Mouse (Mus musculus) embryo, embryonic 11.5 days (tissue): ENCODE results near the gene Nkain2.

Experiments
- DNase-seq: peaks from one replicate; pipeline ENCODE4 v3.0.0-alpha.2; 2012; ENCODE audit warnings: low read depth, low spot score

Gene Nkain2

GRCm38 (mm10) chr10:32576559-32577275 is 313.5 kb downstream of the Nkain2 start:
- DNase-seq, result no peak

GRCm38 (mm10) chr10:32557673-32558072 is 332.6 kb downstream of the Nkain2 start:
- no peak for DNase-seq

GRCm38 (mm10) chr10:32536057-32536456 is 354.2 kb downstream of the Nkain2 start:
- no peak for DNase-seq

GRCm38 (mm10) chr10:32510821-32511220 is 379.4 kb downstream of the Nkain2 start:
- no peak for DNase-seq

- DNase-seq, result no peak
Observed at GRCm38 (mm10) chr10:32494591-32495182, 395.6 kb downstream of the Nkain2 start.

GRCm38 (mm10) chr10:32493600-32493999 is 396.7 kb downstream of the Nkain2 start:
- no peak for DNase-seq

GRCm38 (mm10) chr10:32462726-32463125 is 427.5 kb downstream of the Nkain2 start:
- DNase-seq, result no peak

- DNase-seq, result no peak
Observed at GRCm38 (mm10) chr10:32439932-32440519, 450.2 kb downstream of the Nkain2 start.

GRCm38 (mm10) chr10:32414228-32414627 is 476.0 kb downstream of the Nkain2 start:
- DNase-seq, result no peak

GRCm38 (mm10) chr10:32411331-32411730 is 478.9 kb downstream of the Nkain2 start:
- DNase-seq, result no peak

GRCm38 (mm10) chr10:32400961-32401360 is 489.3 kb downstream of the Nkain2 start:
- DNase-seq, result no peak

GRCm38 (mm10) chr10:32393859-32394521 is 496.3 kb downstream of the Nkain2 start:
- no peak for DNase-seq

- no peak for DNase-seq
Observed at GRCm38 (mm10) chr10:32393326-32393725, 496.9 kb downstream of the Nkain2 start.

- no peak for DNase-seq
Observed at GRCm38 (mm10) chr10:32312754-32313153, 577.5 kb downstream of the Nkain2 start.

GRCm38 (mm10) chr10:32301024-32301597 is 589.2 kb downstream of the Nkain2 start:
- no peak for DNase-seq

- no peak for DNase-seq
Observed at GRCm38 (mm10) chr10:32290487-32290886, 599.8 kb downstream of the Nkain2 start.

GRCm38 (mm10) chr10:32283690-32284089 is 606.6 kb downstream of the Nkain2 start:
- DNase-seq, result no peak

- DNase-seq, result no peak
Observed at GRCm38 (mm10) chr10:32243266-32243882, 646.9 kb downstream of the Nkain2 start.

- DNase-seq, result no peak
Observed at GRCm38 (mm10) chr10:32241168-32241567, 649.1 kb downstream of the Nkain2 start.

- no peak for DNase-seq
Observed at GRCm38 (mm10) chr10:32182951-32183350, 707.3 kb downstream of the Nkain2 start.

GRCm38 (mm10) chr10:32091354-32091753 is 798.9 kb downstream of the Nkain2 start:
- no peak for DNase-seq

GRCm38 (mm10) chr10:32060396-32060795 is 829.9 kb downstream of the Nkain2 start:
- DNase-seq, result no peak
